Mouse (Mus musculus) forebrain, embryonic 14.5 days (tissue): Measurements from ENCODE around the gene Rab3a. TPM values are rescaled to one million over a fixed set of nuclear protein-coding genes. Genes with fewer than 3 reads are reported as not detected.

Experiments
- ATAC-seq: fragments of 200-750 bp; cut with Nextera tagmentation; 2 replicates; pipeline ENCODE4 v1.8.0; 2017; ENCODE audit warnings: mild to moderate bottlenecking, moderate library complexity
- DNase-seq: peaks from one replicate; pipeline ENCODE4 v3.0.0-alpha.2; 2015; ENCODE audit warnings: low spot score
- H3K27ac ChIP-seq: fragments of 300-500 bp; sonication (generic); 2 replicates; pipeline ENCODE4 v1.5.1; 2014; ENCODE audit warnings: low read depth, mild to moderate bottlenecking, control low read depth, low read length, moderate library complexity
- H3K27me3 ChIP-seq: fragments of 300-500 bp; sonication (generic); replicated peaks from 2 replicates; pipeline ENCODE4 v1.6.1; 2014; ENCODE audit warnings: low read length, control low read depth, mixed read lengths; ENCODE audit not compliant: control insufficient read depth, insufficient read depth
- H3K36me3 ChIP-seq: fragments of 300-500 bp; sonication (generic); 2 replicates; pipeline ENCODE4 v1.6.1; 2014; ENCODE audit warnings: low read length, control low read depth; ENCODE audit not compliant: control insufficient read depth, insufficient read depth
- H3K4me1 ChIP-seq: fragments of 300-500 bp; sonication (generic); 2 replicates; pipeline ENCODE4 v1.6.1; 2014; ENCODE audit warnings: antibody characterized with exemption, low read length, control low read depth; ENCODE audit not compliant: control insufficient read depth, insufficient read depth
- H3K4me2 ChIP-seq: fragments of 300-500 bp; sonication (generic); 2 replicates; pipeline ENCODE4 v1.6.1; 2014; ENCODE audit warnings: mild to moderate bottlenecking, control low read depth, low read length
- H3K4me3 ChIP-seq: fragments of 300-500 bp; sonication (generic); 2 replicates; pipeline ENCODE4 v1.5.1; 2014; ENCODE audit warnings: low read depth, low read length, control low read depth
- H3K9ac ChIP-seq: fragments of 300-500 bp; sonication (generic); 2 replicates; pipeline ENCODE4 v1.6.1; 2014; ENCODE audit warnings: mild to moderate bottlenecking, low read length, control low read depth, moderate library complexity
- H3K9me3 ChIP-seq: fragments of 300-500 bp; sonication (generic); replicated peaks from 2 replicates; pipeline ENCODE4 v1.6.1; 2016; ENCODE audit warnings: low read length, control low read depth, mixed read lengths; ENCODE audit not compliant: control insufficient read depth
- WGBS: fragments of 180-500 bp; shearing (Covaris S2); extraction: QIAGEN DNeasy Blood & Tissue Kit; methylation state at CpG from one replicate; pipeline ENCODE4 v1.1.7; 2014; 5-methylcytosine and 5-hydroxymethylcytosine counted together
- polyA plus RNA-seq: library from polyadenylated mRNA; unstranded; fragments of >200 nt; fragmentation: Nextera tagmentation; extraction: Ambion mirVana; gene quantifications from 2 replicates; pipeline ENCODE4 v1.2.1, GENCODE M21; 2014

Gene Rab3a
- polyA plus RNA-seq, 1 experiment from 2014 or later, result 330 TPM

DNA sequence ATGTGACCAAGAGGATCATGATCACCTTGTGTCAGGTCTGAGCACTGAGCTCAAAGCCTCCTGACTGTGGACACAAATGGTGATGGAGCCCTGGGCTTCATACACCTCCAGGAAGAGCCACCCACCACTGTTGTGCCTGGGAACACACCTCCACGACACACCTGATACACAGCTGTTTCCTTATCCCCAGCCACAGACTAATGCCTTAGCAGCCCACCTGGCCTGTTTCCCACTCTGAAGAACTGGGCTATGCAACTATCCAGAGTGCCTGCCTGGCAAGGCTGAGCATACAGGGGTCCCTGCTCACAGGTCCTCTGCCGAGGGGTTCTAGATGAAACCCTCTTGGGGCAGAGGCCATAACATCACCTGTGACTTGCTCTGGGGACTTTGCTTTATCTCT is 39.7 kb downstream of the Rab3a start:
- H3K4me2 ChIP-seq, result no peak overlapping the region
- H3K9ac ChIP-seq, result no peak overlapping the region
- WGBS, result 88% methylated on average over 2 of the region's 2 CpGs
- peaks cover 23% of the 10 kb centered on the region for H3K4me1 ChIP-seq
- H3K27ac ChIP-seq, result no peak overlapping the region
- H3K9me3 ChIP-seq, result no peaks in the 10 kb centered on the region
- H3K4me3 ChIP-seq, result no peak overlapping the region
- H3K36me3 ChIP-seq, result peaks cover 4% of the 10 kb centered on the region; the same call in 1 of the 2 replicates
- H3K27me3 ChIP-seq, result peaks cover 17% of the 10 kb centered on the region
- ATAC-seq (no peak), DNase-seq (no peak)

DNA sequence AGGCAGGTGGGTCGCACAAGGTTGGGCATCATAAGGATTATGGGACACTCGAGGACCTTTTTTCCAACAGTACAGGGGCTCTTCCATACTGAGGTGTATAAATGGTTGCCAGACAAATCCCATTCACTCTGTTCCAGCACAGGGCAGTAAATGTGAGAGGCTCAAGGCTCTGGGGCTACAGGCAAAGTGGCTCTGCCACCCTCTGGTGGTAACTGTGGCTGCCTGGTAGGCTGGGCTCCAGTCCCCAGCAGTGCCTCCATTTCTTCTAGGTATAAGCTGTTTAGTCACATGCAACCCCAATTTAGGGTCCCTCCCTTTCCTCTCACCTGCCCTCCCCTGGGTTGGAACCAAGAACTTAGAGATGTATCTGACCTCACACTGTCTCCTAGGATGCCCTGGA is 40.9 kb downstream of the Rab3a start:
- H3K9ac ChIP-seq, result no peak overlapping the region
- peaks cover 23% of the 10 kb centered on the region for H3K4me1 ChIP-seq
- no peak overlapping the region for H3K27ac ChIP-seq
- no peak overlapping the region for H3K4me3 ChIP-seq
- no peaks in the 10 kb centered on the region for H3K36me3 ChIP-seq
- no peak overlapping the region for H3K4me2 ChIP-seq
- ATAC-seq, result no peak
- peaks cover 23% of the 10 kb centered on the region for H3K27me3 ChIP-seq
- WGBS, result 88% methylated on average over 2 of the region's 2 CpGs
- no peaks in the 10 kb centered on the region for H3K9me3 ChIP-seq
- DNase-seq, result no peak

DNA sequence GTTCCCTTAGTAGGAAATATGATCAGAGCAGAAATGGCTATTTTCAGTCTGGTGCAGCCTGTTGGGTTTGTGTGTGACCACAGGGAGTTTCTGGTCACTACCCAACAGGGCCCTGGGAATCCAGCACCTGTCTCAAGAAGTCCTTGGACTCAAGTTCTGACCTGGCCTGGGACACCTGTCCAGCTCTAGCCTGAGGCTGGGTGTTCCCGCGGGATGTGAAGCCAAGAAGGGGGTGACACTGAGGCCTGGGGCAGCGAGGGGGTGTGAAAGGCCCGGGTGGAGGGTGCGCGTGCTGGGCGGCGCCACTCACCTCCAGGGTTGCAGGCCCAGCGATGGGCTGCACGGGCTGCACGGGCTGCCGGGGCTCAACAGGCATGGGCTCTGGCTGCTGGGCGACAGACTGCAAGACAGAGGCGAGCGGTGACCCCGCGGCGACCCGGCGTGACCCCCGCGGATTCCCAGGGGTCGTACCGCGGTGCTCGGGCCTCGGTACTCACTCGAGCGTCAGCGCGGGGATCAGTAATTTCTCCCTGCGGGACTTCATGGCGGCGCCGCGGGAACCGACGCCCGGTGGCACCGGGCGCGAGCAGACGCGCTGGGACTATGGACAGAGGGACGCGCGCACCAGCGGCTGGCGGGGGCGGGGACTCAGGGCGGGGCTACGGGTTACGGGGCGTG is 42.1 kb downstream of the Rab3a start:
- H3K27ac ChIP-seq, result peak overlapping the region; percentile 27; the same call in 1 of the 2 replicates
- peaks cover 17% of the 10 kb centered on the region for H3K4me1 ChIP-seq
- peak overlapping the region; percentile 91 for H3K4me2 ChIP-seq
- peak; percentile 3; the same call in 1 of the 2 replicates for ATAC-seq
- H3K36me3 ChIP-seq, result no peaks in the 10 kb centered on the region
- H3K27me3 ChIP-seq, result peaks cover 23% of the 10 kb centered on the region
- peak overlapping the region; percentile 54 for H3K4me3 ChIP-seq
- WGBS, result 1% methylated on average over 50 of the region's 54 CpGs
- DNase-seq, result peak; percentile 6
- H3K9ac ChIP-seq, result peak overlapping the region; percentile 73
- H3K9me3 ChIP-seq, result no peaks in the 10 kb centered on the region

DNA sequence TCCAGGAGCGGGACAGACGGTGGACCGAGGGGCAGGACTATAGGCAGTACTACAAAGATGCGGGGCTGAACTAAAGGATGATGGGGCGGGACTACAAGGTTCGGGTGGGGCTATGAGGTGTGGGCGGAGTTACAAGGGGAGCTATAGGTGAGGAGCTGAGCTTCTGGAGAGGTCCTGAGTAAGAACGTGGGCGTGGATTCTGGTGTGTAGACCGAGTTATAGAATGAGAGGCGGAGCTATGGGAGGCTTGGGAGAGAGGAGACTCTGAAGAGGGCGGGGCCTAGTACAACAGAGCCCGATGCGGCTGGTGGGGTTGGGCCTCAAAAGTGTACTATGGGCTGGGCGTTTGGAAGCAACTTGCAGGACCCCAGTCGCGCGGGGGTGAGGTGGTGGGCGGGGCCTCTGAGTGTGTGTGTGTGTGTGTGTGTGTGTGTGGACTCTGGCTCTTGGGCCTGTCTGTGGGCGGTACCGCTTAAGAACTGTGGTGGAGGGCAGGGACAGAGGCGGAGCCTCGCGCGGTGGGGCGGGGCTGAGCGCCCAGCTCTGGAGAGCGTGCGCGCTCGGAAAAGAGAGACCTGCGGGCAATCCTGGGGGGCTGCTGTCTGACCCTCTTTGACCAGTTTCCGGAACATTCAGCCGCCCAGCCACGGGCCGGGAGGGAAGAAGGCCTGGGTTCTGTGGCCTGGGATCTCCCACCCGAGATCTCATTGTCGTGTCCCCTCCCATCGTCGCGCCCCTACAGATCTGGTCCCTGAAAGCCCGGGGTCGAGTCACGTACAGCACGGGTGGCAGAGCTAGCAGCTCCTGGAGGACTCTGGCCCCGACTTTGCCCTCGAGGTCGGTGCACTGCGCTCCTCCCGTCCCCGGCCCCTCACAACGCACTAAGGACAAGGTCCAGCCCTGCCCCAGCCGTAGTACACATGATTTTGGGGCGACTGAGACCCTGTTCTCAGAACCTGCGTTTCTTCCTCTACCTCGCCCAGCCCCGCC is 42.9 kb downstream of the Rab3a start:
- Histone ChIP-seq H3K27ac (peak overlapping the region; percentile 27; the same call in 1 of the 2 replicates), H3K9ac (peak overlapping the region; percentile 73), H3K9me3 (no peaks in the 10 kb centered on the region), H3K27me3 (peaks cover 25% of the 10 kb centered on the region), H3K36me3 (no peaks in the 10 kb centered on the region), H3K4me1 (peaks cover 16% of the 10 kb centered on the region), H3K4me3 (peak overlapping the region; percentile 54), H3K4me2 (peak overlapping the region; percentile 91)
- under 1% methylated on average over 56 of the region's 57 CpGs for WGBS
- DNase-seq (peak; percentile 97), ATAC-seq (peak; percentile 85)

DNA sequence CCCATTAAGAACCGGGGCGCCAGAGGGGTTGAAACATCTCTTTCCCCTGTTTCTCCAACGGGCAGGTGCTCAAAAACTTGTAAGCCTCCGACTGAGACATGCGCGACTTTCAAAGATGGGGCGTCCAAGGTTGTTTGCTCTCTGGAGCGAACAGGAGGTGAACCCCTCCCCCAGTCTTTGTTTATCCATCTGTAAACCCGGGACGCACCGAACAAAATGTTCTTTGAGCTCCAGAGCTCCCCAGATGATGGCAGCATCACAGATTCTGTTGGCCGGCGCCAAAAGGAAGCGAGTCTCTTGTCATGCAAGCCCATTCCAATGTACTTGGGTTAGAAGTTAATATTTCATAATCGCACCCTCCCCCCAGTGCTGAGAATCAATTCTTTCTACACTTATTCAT is 43.8 kb downstream of the Rab3a start:
- no peak for ATAC-seq
- Histone ChIP-seq H3K9ac (no peak overlapping the region), H3K27me3 (peaks cover 33% of the 10 kb centered on the region)

DNA sequence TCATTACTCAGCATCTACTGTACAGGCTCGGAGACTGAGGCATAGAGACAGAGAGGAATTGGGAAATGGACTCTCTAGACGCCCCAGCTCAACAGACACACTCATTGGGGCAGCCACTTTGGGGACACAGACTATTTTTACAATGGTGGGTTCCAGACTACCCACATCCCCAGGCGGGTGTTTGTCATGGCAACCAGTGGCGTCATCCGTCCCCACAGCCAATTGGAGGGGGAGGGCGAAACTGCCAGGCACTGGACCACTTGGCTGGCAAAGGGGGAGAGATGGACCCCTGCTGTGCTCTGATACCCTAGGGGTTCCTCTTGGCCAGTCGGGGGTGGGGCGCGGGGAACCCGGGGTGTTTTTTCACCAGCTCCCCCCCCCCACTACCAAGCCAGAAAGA is 46.2 kb downstream of the Rab3a start:
- WGBS, result 45% methylated on average over 10 of the region's 10 CpGs
- peaks cover 39% of the 10 kb centered on the region for H3K27me3 ChIP-seq

More for the DNA sequence above, 43.8 kb downstream of the Rab3a start:
- Histone ChIP-seq H3K4me1 (peaks cover 11% of the 10 kb centered on the region), H3K9me3 (no peaks in the 10 kb centered on the region), H3K4me2 (peak overlapping the region; percentile 91), H3K4me3 (peak overlapping the region; percentile 54), H3K27ac (no peak overlapping the region), H3K36me3 (no peaks in the 10 kb centered on the region)
- peak; percentile 42 for DNase-seq
- 9% methylated on average over 15 of the region's 15 CpGs for WGBS

DNA sequence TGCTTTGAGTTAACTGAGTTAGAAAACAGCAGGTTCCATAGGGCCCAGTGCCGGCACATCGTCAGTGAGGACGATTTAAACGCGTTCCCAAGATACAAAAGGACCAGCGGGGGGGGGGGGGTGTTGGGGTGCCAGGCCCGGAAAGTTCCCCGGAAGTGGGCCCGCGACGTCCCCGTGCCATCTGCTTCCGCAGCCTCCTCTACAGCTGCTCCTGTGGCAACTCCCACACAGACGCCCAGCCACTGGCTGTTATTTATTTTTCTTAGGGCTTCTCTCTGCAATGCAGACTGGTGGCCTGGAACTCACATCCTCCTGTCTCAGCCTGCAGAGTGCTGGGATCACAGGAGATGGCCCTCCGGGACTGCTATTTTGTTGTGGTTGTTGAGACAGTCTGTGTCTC is 46.7 kb downstream of the Rab3a start:
- H3K9me3 ChIP-seq, result no peaks in the 10 kb centered on the region
- no peaks in the 10 kb centered on the region for H3K36me3 ChIP-seq
- peaks cover 22% of the 10 kb centered on the region for H3K4me1 ChIP-seq
- WGBS, result 33% methylated on average over 15 of the region's 15 CpGs
- DNase-seq, result peak; percentile 5
- H3K4me2 ChIP-seq, result no peak overlapping the region
- H3K4me3 ChIP-seq, result no peak overlapping the region
- no peak overlapping the region for H3K9ac ChIP-seq
- H3K27me3 ChIP-seq, result peaks cover 39% of the 10 kb centered on the region
- no peak overlapping the region for H3K27ac ChIP-seq
- ATAC-seq, result no peak

More for the DNA sequence above, 46.2 kb downstream of the Rab3a start:
- Histone ChIP-seq H3K4me1 (peaks cover 22% of the 10 kb centered on the region), H3K27ac (no peak overlapping the region), H3K9ac (no peak overlapping the region), H3K36me3 (no peaks in the 10 kb centered on the region), H3K4me2 (no peak overlapping the region), H3K9me3 (no peaks in the 10 kb centered on the region), H3K4me3 (no peak overlapping the region)
- DNase-seq, result no peak
- no peak for ATAC-seq

DNA sequence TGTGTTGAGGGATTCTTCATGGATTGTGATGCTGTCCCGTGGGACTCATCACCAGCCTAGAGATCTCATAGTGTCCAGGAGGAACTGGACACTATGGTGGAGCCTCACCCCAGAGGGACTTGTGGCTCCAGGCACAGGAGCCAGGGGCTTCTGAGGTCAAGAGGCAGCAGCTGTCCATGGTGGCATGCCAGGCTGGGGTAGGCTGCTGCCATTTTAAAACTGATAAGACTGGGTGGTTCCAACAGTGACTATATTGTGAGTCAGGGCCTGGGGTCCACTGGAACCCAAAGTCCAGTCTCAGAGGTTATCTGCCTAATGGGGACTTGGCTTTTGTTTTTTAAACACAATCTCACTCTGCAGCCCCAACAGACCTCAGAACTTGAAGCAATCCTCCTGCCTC is 47.4 kb downstream of the Rab3a start:
- Histone ChIP-seq H3K27ac (no peak overlapping the region), H3K4me2 (no peak overlapping the region), H3K9ac (no peak overlapping the region), H3K36me3 (no peaks in the 10 kb centered on the region), H3K4me1 (peaks cover 18% of the 10 kb centered on the region), H3K9me3 (no peaks in the 10 kb centered on the region), H3K27me3 (peaks cover 39% of the 10 kb centered on the region), H3K4me3 (no peak overlapping the region)
- DNase-seq (no peak), ATAC-seq (no peak)
- WGBS, result 80% methylated on average over 1 of the region's 1 CpGs
